Mouse (Mus musculus) gastrocnemius, postnatal 10 days (tissue): ENCODE measurements at regions not wholly inside any gene's neighbourhood (a gene's known extent, or its start where the extent isn't known, plus 50 kb on each side); places are given as distances from the start of the nearest gene placed in this dataset.

Experiments
- DNase-seq: peaks from one replicate; pipeline ENCODE4 v3.0.0; 2021; ENCODE audit warnings: mixed read lengths

DNA sequence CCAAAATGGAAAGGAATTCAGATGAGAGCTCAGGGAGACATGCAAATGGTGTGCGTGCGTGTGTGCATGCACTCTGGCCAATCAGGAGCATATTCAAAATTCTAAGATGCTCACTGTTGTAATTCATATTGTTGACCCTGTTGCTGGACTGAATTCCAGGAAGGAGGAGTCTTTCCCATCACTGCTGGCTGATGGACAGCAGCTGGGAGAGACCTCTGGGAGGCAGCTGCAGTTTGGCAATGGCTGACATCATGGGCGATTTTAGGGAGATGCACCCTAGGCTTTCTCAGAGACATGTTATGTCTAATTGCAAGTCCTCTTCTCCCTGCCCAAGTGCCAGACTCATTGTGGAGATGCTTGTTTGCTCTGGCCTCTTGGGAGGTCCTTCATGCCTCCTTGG lies 220.6 kb upstream of the Myocd start:
- no peak for DNase-seq

DNA sequence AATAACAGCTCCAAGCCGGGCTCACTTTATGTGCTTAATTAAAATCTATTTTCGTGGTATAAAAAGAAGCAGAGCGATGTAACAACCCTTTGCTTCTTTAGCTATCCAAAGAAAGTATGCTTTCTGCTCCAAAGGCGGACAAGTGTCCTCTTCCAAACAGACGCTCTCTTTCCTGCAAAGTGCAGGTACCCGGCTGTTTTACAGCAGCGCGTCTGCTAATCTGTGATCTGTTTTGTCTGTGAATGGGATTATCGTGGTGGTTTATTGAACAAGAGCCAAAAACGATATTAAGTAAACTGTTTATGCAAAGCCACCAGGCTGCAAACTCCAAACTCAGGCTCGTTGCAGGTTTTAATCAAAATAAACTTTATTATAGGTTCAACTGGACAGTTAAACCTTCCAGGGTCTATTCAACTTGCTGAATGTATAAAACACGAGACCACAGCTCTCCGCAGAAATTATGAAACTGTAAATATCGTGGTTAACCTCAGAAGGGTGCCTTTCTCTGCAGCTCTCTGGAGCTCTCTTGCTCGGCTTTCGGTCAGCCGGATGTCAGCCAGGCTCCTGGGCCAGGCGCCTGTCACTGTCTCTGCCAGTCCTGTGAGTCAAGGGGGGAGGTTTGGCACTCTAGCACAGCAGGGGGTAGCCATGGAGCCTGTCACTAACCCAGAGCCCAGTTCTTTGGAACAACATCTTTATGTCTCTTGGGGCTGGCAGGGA lies 206.2 kb upstream of the Myocd start:
- peak; percentile 16 for DNase-seq

DNA sequence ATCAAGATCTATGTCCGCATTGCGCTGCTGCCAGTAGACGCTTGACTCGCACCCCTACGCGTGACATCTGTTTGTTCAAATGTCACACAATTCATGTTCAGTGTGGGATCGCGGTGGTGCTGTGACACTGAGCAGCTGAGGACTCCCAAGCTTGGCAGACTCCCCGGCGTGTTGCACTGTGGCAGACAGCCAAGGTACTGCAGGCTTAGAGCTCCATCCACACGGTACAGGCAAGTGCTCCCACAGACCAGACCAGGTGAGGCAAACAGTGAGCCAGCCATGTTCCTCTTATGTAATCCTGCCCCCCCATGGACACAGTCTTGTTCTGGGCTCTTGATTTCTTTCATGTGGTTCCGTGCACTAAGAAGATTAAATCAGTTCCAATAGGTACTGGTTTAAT lies 205.5 kb upstream of the Myocd start:
- DNase-seq = peak; percentile 52

DNA sequence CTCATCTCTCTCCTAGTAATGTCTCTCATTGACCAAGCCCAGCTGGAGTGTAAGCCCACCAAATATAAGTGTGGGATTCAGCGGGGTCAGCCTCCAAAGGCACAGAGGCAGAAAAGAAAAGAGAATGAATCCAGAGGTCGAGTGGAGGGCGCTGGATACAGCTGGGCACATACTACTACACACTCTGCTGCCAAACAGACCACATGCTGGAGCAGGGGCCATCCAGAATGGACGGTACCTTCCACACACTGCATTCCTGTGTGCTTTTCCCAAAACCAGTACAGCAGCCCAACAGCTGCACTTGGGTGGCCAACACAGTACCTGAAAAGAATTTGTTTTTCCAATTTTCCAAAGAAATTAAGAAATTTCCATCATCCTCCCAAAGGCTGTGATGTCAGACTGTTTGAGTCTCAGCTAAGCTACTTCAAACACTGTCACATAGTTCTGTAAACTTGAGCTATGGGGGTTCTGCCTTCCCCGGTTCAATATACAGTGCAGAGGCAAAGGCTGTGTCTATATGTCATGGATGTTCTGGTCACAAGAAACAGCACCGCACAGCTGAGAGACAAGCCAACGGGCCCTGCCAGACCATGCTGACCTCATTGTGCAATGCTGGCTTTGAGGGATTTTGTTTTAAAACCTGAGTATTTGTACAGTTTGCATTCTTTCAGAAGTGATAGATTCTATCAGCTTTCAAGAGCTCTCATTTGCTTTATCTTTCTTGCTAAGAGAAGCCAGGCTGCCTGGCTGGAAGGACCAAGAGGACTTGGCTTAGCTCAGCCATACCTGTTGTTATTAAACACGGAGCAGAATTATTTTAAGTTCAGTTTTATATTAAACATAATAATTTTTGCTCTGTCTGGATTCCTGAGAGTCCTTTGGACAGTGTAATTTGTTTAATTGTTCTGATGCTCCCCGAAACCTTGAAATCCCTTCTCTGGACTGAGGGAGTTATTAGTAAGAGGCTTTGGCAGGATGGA lies 200.3 kb upstream of the Myocd start:
- no peak for DNase-seq

DNA sequence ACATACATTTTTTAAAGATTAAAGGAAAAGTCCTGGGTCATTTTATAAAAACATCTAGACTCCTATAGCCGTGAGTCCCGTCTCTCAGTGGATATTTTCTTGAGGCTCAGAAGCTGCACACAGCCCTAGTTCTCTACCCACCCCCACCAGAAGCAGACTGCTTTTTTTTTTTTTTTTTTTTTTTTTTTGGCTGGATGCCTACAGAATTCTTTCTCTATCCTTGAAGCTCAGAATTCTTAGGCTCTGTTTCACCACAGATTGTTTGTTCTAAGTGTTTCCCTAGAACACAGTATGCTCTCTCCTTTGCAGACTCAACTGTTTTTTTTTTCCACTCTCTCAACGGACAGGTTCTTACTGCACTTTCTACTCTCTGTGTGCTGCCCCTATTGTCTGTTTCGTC lies 191.3 kb upstream of the Myocd start:
- no peak for DNase-seq

DNA sequence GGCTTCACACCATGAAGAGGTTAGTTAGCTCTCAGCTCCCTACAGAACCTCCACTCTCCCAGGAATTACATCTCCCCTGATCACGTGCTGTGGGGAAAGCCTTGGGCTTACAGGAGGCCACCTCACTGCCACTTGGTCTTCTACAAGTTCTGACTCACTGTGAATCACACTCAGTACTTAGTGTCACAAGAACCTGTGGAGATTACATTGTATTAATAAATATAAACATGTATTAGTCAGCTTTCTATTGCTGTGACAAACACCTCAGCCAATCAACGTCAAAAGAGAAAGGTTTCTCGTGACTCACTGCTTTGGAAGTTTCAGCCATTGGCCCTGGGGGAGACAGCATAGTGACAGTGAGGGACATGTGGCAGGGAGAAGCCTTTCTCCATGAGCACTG lies 178.6 kb upstream of the Myocd start:
- DNase-seq = no peak

DNA sequence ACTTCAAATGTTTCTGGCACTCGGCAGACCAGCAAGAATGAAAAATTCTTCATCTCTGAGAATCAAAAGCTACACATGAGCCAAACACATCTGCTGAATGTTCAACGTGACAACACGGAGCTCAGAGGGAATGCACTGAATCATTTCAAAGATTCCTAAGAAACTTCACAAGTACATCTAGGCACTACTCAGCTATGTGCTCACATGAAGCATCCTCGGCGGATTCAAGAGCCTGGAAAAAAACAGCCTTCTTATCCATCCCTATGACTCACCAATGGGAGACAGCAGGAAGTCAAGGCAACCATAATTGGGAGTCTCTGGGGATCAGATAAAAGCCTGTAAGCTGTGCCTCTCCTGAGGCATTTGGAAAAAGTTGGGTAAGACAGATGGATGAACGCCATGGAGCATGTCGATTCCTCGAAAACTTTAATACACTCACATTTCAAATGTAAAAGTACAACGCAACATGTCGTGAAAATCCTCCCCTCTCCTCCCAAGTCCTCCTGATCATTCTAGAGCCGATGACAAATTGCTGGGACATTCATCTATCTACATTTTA lies 173.8 kb upstream of the Myocd start:
- no peak for DNase-seq

DNA sequence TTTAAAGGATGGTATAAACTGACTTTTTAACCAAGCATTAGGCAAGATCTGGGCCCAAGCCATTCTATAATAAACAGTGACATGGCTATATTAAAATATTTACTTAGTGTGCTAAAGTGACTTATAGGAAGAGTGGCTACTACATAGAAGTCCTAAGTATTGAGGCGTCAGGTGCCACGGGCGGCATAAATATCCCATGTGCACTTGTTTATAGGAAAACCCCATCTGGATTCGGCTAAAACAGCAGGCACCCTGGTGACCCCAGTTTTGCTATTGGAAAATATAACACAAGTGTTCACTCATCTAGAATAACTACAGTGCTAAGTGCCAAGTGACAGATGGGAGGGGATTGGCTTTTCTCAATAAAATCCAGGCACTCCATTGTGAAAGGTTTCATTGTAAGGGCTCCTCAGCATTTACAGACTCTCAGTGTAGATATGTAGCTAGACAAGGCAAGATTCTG lies 165.9 kb upstream of the Myocd start:
- no peak for DNase-seq

DNA sequence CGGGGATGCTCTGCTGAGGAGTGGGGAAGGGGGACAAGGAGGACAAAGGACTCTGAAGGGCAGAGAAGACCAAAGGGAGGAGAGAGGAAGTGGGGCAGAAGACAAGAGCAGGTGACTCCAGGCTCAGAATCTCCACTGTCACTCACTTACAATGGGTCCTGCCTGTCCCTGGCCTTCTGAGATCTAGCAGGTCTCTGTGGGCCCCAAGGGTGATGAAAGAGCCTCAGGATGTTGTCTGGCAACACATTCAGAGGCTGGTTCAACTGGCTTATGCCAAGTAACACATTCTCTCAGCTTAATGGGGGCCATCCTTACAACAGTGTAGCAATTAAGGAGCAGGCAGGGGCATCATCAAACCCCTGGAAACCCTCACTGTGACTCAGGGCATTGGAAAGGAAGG lies 152.1 kb upstream of the Myocd start:
- DNase-seq = no peak

DNA sequence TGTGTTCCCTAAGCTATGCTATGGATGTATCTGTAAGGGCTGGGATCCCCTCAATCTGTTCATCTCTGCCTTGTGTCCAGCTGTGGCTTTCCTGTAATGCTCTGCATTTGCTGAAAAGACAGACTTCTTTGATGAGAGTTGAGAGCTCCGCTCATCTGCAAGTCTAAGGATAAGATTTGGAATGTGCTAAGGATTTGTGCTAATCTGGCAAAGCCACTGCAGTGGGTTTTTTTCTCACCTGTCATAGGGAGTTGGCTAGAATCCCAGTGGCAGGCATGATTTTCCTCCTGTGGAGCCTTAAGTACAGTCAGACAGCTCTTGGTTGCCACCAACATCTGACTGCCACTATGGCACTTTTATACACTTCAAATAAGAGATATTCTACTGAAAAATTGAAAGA lies 138.8 kb upstream of the Myocd start:
- DNase-seq = no peak

DNA sequence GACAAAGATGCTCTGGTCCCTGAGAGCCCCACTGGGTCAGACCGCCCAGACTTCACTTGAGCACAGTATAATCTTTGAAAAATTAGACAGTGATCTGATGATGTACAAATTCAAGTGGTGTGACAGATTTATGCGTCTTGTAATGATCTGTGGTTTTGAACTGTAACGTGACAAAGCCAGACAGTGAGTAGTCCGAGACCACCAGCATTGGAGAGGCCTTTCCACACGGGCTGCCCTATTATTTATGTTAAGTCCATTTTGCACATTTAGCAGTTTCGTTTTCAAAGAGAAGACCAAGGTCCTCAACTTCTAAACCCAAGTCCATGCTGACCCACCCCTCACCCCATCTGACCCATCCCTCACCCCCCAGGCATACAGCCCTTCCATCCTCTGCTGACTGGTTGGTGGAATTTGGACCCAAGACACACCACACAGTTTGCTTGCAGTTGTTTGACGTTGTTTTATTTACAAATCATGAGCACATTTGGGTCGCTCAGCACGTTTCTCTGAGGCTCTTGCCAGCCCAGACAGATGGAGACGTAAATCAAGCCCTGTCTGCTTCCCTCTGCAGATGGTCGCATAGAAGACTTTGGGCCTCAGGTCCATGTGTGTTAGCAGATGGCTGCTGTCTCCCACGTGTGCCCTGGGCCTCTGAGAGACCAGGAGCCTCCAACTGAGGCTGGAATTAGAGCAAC lies 132.8 kb upstream of the Myocd start:
- DNase-seq = no peak

DNA sequence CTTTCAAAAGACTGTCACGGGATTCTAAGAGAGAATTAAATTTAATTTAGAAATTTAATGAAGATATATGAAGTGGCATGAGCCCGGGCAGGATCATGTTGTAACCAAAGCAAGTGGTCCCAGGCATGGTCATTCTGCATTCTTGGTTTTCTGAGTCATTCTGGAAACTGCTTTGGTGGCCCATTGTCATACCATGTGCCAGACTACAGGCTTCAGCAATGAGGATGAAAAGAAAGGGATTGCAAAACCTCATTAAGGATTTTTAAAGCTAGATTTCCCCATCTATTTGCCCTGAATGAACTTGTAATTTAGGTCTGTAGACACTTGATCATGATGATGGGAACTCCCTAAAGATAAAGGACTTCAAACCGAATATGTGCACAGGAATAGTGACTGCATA lies 119.4 kb upstream of the Myocd start:
- no peak for DNase-seq

DNA sequence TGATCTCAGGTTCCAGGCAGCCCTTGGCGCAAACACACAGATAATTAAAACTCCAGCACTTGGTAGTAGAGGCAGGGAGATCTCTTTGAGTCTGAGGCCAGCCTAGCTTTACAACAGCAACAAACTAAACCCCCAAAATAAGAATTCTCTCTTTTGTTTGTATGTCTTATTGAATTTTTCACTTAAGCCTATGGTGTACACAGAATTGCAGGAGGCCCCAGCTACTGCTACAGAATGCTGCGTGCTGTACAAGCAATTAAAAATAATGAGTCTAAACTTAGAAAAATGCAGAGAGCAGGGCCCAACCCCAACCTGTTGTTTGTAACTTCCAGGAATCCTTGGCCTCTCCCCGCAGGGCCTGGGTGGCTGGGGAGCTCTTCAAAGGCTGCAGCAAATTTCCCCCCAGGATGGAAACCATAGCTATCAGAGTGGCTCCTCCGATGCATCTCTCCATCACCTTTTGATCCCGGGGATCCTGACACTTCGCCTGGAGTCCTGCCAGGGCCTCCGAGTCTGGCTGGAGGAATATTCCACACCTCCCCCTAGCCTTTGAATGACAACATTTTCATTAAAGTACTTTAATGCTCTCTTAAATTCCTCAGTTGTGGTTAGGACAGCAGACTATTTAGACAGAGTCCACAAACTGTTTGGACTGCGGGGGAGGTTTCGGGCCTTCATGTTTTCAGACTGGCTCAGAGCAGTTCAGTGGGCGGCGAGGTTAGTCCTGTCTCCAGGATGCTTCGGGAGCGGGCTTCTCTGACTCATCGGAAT lies 116.7 kb upstream of the Myocd start:
- DNase-seq = no peak

DNA sequence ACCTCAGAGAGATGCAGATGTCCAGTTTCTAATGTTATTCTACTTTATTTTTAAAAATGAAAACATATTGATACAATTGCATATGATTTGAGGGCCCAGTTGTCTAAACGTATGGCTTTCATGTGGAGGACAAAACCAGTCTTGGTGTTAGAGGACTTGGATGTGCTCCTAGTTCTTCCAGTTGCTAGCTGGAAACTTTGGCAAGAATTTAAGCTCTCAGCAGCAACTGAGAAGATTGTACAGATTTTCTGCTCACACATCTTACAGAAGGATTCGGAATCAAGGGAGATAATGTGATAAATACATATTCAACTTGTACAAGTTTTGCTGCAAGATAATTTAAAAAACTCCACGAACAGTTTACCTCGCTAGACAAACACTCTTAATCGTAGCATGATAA lies 105.6 kb upstream of the Myocd start:
- DNase-seq = no peak

DNA sequence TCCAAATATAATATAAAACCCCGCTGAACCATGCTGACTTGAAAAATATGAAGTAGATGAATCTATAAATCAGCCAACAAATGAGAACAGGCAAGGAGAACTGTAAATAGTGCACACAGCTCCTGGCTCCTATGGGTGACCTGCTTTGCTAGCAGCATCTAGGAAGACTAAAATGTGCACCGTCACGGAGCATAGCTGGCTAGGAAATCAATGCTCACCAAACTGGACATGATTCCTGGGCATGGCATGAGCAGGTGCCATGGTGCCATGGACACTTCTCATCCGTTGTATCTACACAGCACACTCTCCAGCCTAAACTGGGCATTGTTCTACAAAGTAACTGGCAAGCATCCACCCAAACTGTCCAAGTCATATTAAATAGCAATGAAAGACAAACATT lies 103.3 kb upstream of the Myocd start:
- no peak for DNase-seq

DNA sequence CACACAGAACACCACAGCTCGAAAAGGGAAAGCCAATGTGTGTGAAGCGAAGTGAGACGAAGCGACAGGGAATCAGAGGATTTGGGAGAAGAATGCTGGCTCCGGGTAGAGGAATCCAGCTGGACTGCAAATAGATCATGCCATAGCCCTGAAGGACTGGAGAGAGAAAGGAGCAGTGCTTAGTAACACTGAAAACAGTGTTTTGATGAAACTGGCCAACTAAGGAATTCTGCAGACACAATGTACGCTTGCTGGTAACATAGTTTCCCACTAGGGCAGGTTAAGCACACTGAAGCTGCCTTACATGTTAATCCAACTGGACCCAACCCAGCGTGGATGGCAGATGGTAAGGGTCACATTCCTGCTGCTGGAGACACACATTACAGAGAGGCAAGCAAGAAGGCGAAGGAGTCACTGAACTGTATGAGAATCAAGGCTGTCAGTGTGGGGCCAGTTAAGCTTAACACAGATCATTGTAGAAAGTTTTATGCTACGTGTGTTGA lies 102.6 kb upstream of the Myocd start:
- no peak for DNase-seq

DNA sequence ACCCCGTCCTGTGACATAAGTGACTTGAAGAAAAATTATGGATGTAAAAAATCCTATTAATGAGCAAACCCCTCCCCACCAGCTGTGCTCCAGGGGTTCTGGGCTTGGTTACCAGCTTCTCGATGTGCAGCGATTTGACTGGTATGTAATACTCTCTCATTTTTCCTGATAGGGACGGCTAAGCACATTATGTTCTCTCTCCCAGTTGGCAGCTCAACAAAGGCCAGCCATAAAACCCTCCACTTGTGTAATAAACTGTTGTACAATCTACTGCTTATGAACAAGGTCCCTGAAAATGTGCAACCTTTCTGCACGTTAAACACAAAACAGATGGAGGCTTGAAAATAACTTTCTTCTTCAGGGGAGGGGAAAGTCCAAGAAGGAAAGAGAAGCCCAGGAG lies 98.0 kb upstream of the Myocd start:
- no peak for DNase-seq

DNA sequence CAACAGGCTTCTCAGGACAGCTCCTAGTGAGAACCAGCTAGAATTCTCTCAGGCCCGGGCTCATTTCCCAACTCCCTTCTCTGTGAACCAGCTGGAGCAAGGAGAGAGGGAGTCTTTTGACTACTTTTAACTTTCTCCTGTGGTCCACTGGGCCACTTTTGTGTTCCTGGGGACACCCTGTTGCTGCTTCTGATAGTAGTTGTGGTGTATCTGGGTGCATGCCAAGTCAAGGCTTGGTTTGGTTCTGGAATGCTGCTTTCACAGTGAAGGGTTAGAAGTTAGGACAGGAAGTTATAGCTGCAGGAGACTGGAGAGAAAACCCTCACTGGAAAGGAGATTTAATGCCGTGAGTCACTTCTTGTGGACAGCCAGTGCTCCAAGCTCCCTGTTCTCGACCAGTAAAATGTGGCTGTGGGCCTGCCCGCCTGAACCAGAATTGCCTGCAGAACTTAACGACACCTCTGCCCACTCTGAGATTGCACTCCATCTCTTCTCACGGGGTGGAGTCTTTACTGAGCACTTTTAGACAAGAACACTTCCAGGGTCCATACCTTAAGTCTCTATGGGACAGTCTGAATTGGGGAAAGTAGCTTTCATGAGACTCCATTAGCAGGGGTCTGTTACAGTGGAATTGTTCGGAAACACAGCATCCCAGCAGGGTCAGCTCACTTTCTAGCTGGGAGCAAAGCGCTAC lies 97.0 kb upstream of the Myocd start:
- no peak for DNase-seq

DNA sequence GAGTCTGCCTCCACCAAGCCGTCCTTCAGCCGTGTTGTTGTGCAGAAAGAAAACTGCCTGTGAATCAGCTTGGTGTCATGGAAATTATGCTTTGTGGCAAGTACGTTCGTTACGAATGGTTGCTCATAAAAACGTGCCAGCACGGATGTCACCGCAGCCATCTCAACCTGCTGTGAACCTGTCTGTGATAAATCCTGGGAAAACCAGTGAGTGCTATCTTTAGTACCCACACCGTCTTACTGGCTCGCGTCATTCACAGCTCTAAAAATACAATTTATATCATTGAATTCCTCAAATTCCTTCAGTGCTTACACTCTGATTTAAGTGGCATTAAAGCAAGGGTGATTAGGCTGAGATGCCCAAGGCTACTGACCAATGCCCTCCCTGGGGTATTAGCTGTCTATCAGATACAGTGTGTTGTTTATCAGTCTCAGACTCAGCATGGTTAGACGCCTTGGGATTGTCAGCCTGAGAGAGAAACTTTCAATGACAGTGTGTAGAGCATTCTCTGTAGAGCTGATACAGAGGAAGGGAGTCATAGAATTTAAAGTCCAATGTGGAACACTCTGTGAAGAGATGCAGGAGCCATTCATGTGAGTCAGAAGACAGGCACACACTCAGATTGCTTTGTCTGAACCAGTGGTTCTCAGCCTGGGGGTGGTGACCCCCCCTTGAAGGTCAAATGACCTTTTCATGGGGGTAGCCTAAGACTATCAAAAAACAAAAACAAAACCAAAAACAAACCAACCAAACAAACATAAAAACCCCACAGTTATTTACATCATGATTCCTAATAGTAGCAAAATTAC lies 96.2 kb upstream of the Myocd start:
- no peak for DNase-seq

DNA sequence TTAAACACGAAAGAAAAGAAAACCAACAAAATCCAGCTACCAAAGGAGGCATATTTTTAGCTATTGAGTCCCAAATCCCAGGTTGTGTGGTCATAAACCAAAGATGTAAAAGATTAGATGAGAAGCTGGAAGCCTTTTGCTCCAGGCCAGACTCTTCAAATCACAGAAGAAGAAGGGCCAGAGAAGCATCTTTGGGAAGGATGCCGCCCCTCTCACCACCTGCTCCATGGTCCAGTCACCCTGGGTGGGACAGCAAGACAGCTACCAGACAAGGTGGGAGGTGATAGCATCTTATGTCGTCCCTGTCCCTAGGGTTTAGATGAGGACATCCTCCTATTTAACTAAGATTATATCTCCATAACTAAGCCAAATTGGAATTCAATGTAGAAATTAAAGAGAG lies 95.1 kb upstream of the Myocd start:
- no peak for DNase-seq
